In genomic region chr10:80033511-80034391, GRCm38 (mm10) we compare ENCODE assay signal across 8 mouse cellular contexts. TPM values are rescaled to one million over a fixed set of nuclear protein-coding genes. Genes with fewer than 3 reads are reported as not detected.
DNase-seq lines count a peak whose midpoint lies in the region; ATAC-seq lines count a peak whose summit lies in the region.

No protein-coding gene starts in this region.

- H3K27me3 ChIP-seq in forebrain, embryonic 10.5 days (ENCODE audit: poor library complexity, severe bottlenecking) = no peaks in the 10 kb centered on the region
- H3K27me3 ChIP-seq in forebrain, embryonic 11.5 days (ENCODE audit: control insufficient read depth, insufficient read depth, low read length) = no peaks in the 10 kb centered on the region
- no peaks in the 10 kb centered on the region for H3K27me3 ChIP-seq in limb, embryonic 15.5 days

- no peak for ATAC-seq in forebrain, embryonic 11.5 days (replicated peaks; ENCODE audit: low FRiP score)
- ATAC-seq in limb, embryonic 15.5 days (ENCODE audit: insufficient number of reproducible peaks, low FRiP score, low TSS enrichment, low read depth) = no peak; the same call in 1 of the 2 replicates
- ATAC-seq in monocyte, adult 5-6 weeks (replicated peaks; ENCODE audit: insufficient number of reproducible peaks, low FRiP score, low TSS enrichment, poor library complexity, severe bottlenecking) = peak; percentile 55

- no peak overlapping the region for H3K4me2 ChIP-seq in forebrain, embryonic 11.5 days (ENCODE audit: low read depth, low read length, severe bottlenecking)
- no peak overlapping the region for H3K4me2 ChIP-seq in limb, embryonic 15.5 days

- peak overlapping the region; percentile 5 for H3K27ac ChIP-seq in forebrain, embryonic 10.5 days
- H3K27ac ChIP-seq in forebrain, embryonic 11.5 days (ENCODE audit: low read depth, low read length) = no peak overlapping the region
- peak overlapping the region; percentile 43; the same call in 1 of the 2 replicates for H3K27ac ChIP-seq in limb, embryonic 15.5 days

- intact Hi-C loops in heart, postnatal 36 days (cut with DNase I) = loop anchor here (2.0 kb wide), 3 partner anchors 31 to 81 kb away; partner anchors contain the start of gene Stk11

- H3K4me3 ChIP-seq in forebrain, embryonic 10.5 days = no peak overlapping the region
- no peak overlapping the region for H3K4me3 ChIP-seq in forebrain, embryonic 11.5 days (ENCODE audit: low read depth, low read length)
- H3K4me3 ChIP-seq in limb, embryonic 15.5 days = no peak overlapping the region

- no peaks in the 10 kb centered on the region for H3K9me3 ChIP-seq in forebrain, embryonic 10.5 days
- no peaks in the 10 kb centered on the region for H3K9me3 ChIP-seq in forebrain, embryonic 11.5 days (ENCODE audit: control insufficient read depth, low read length)
- H3K9me3 ChIP-seq in limb, embryonic 15.5 days = no peaks in the 10 kb centered on the region

- peaks cover 57% of the 10 kb centered on the region for H3K36me3 ChIP-seq in forebrain, embryonic 10.5 days (replicated peaks)
- peaks cover 5% of the 10 kb centered on the region; the same call in 1 of the 2 replicates for H3K36me3 ChIP-seq in forebrain, embryonic 11.5 days (ENCODE audit: control insufficient read depth, insufficient read depth, low read length)
- peaks cover 39% of the 10 kb centered on the region for H3K36me3 ChIP-seq in limb, embryonic 15.5 days

- no peak for DNase-seq in forebrain, embryonic 10.5 days (ENCODE audit: extremely low spot score, low spot score)
- DNase-seq in forebrain, embryonic 11.5 days (ENCODE audit: low spot score) = no peak
- peak; percentile 58 for DNase-seq in CD4-positive, CD25-positive, alpha-beta regulatory T cell, adult 2 months (ENCODE audit: low read depth, low spot score)
- peak; percentile 62 to 69 for DNase-seq in cerebellum, postnatal 25 days
- DNase-seq in heart, postnatal 36 days = peak; percentile 50 to 66
- no peak for DNase-seq in ovary, postnatal 36 days (ENCODE audit: low spot score)

- H3K9ac ChIP-seq in forebrain, embryonic 11.5 days (ENCODE audit: low read length) = no peak overlapping the region
- no peak overlapping the region for H3K9ac ChIP-seq in limb, embryonic 15.5 days

- H3K4me1 ChIP-seq in forebrain, embryonic 10.5 days = peaks cover 25% of the 10 kb centered on the region
- peaks cover 9% of the 10 kb centered on the region for H3K4me1 ChIP-seq in forebrain, embryonic 11.5 days (replicated peaks; ENCODE audit: control insufficient read depth, insufficient read depth, low read length)
- peaks cover 16% of the 10 kb centered on the region for H3K4me1 ChIP-seq in limb, embryonic 15.5 days

- WGBS in forebrain, embryonic 10.5 days = 52% methylated on average over 9 of the region's 9 CpGs
- WGBS in forebrain, embryonic 11.5 days = 57% methylated on average over 9 of the region's 9 CpGs
- WGBS in limb, embryonic 15.5 days = 36% methylated on average over 9 of the region's 9 CpGs

RNA-seq across cellular contexts. Expression of gene Polr2e, which starts 5.8 kb away (rescaled TPM):
- 279 and 286 TPM in 2 replicates for polyA plus RNA-seq in forebrain, embryonic 10.5 days (2016; fragmentation: Nextera tagmentation; extraction: Ambion mirVana)
- 217 and 243 TPM in 2 replicates for polyA plus RNA-seq in forebrain, embryonic 11.5 days (2014; fragmentation: Nextera tagmentation; extraction: Ambion mirVana)
- 10 to 100 TPM; 88.5 to 96.4 TPM for total RNA-seq in heart, postnatal 36 days (2021)
- 213 and 217 TPM in 2 replicates for polyA plus RNA-seq in limb, embryonic 15.5 days (2015; fragmentation: Nextera tagmentation; extraction: Ambion mirVana)
- 83.4 to 130 TPM (median 95.9 TPM) in 3 replicates for total RNA-seq in monocyte, adult 5-6 weeks (2017)

RNA-seq across cellular contexts. Expression of gene Gpx4, which starts 13.2 kb away (rescaled TPM):
- polyA plus RNA-seq in forebrain, embryonic 10.5 days (2016; fragmentation: Nextera tagmentation; extraction: Ambion mirVana) = 670 and 692 TPM in 2 replicates
- 506 and 516 TPM in 2 replicates for polyA plus RNA-seq in forebrain, embryonic 11.5 days (2014; fragmentation: Nextera tagmentation; extraction: Ambion mirVana)
- 100 to 1,000 TPM; 863 to 871 TPM for total RNA-seq in heart, postnatal 36 days (2021)
- 432 and 471 TPM in 2 replicates for polyA plus RNA-seq in limb, embryonic 15.5 days (2015; fragmentation: Nextera tagmentation; extraction: Ambion mirVana)
- total RNA-seq in monocyte, adult 5-6 weeks (2017) = 250 to 253 TPM (median 251 TPM) in 3 replicates

RNA-seq across cellular contexts. Expression of gene Arhgap45, which starts 17.3 kb away (rescaled TPM):
- polyA plus RNA-seq in forebrain, embryonic 10.5 days (2016; fragmentation: Nextera tagmentation; extraction: Ambion mirVana) = 8.0 and 9.1 TPM in 2 replicates
- polyA plus RNA-seq in forebrain, embryonic 11.5 days (2014; fragmentation: Nextera tagmentation; extraction: Ambion mirVana) = 4.6 and 4.9 TPM in 2 replicates
- total RNA-seq in heart, postnatal 36 days (2021) = 1 to 10 TPM; 4.1 to 5.9 TPM
- 5.3 and 6.4 TPM in 2 replicates for polyA plus RNA-seq in limb, embryonic 15.5 days (2015; fragmentation: Nextera tagmentation; extraction: Ambion mirVana)
- total RNA-seq in monocyte, adult 5-6 weeks (2017) = 356 to 478 TPM (median 365 TPM) in 3 replicates

RNA-seq across cellular contexts. Expression of gene Abca7, which starts 37.5 kb away (rescaled TPM):
- 2.9 and 3.1 TPM in 2 replicates for polyA plus RNA-seq in forebrain, embryonic 10.5 days (2016; fragmentation: Nextera tagmentation; extraction: Ambion mirVana)
- polyA plus RNA-seq in forebrain, embryonic 11.5 days (2014; fragmentation: Nextera tagmentation; extraction: Ambion mirVana) = 3.4 and 3.9 TPM in 2 replicates
- total RNA-seq in heart, postnatal 36 days (2021) = 1 to 10 TPM; 7.7 to 7.9 TPM
- 3.3 and 3.4 TPM in 2 replicates for polyA plus RNA-seq in limb, embryonic 15.5 days (2015; fragmentation: Nextera tagmentation; extraction: Ambion mirVana)
- 33.6 to 53.0 TPM (median 45.9 TPM) in 3 replicates for total RNA-seq in monocyte, adult 5-6 weeks (2017)

RNA-seq across cellular contexts. Expression of gene Cnn2, which starts 45.4 kb away (rescaled TPM):
- polyA plus RNA-seq in forebrain, embryonic 10.5 days (2016; fragmentation: Nextera tagmentation; extraction: Ambion mirVana) = 222 and 226 TPM in 2 replicates
- 160 and 182 TPM in 2 replicates for polyA plus RNA-seq in forebrain, embryonic 11.5 days (2014; fragmentation: Nextera tagmentation; extraction: Ambion mirVana)
- total RNA-seq in heart, postnatal 36 days (2021) = 10 to 100 TPM; 29.9 to 30.6 TPM
- 264 and 270 TPM in 2 replicates for polyA plus RNA-seq in limb, embryonic 15.5 days (2015; fragmentation: Nextera tagmentation; extraction: Ambion mirVana)
- total RNA-seq in monocyte, adult 5-6 weeks (2017) = 210 to 295 TPM (median 228 TPM) in 3 replicates

Comparison
In these comparisons a context has a peak if more than half of its experiments do, and no peak if none do; other contexts are left out.
1. DNase-seq: peak in CD4-positive, CD25-positive, alpha-beta regulatory T cell, adult 2 months (single experiment), cerebellum, postnatal 25 days (2 of 2) and heart, postnatal 36 days (2 of 2); none in forebrain, embryonic 10.5 days (single experiment), forebrain, embryonic 11.5 days (single experiment) and ovary, postnatal 36 days (single experiment).